Mouse (Mus musculus) heart, postnatal 14 days (tissue): ENCODE measurements around the gene Eya4. TPM values are rescaled to one million over a fixed set of nuclear protein-coding genes. Genes with fewer than 3 reads are reported as not detected.

ENCODE experiments used
- DNase-seq, 2 experiments: peaks; one replicate each; pipeline ENCODE4 v3.0.0; 2021 to 2022
- intact Hi-C: fragments of 180-260 bp; cut with DNase I; formaldehyde crosslinking; loops from one replicate; pipeline ENCODE4 v1.15.1; 2025
- total RNA-seq, 2 experiments: library from RNA; stranded (reverse); gene quantifications; 2 replicates each; pipeline ENCODE4 v1.2.3; 2021

Gene Eya4
- total RNA-seq, 2 experiments from 2014 or later: 0.27 to 0.38 TPM

DNA sequence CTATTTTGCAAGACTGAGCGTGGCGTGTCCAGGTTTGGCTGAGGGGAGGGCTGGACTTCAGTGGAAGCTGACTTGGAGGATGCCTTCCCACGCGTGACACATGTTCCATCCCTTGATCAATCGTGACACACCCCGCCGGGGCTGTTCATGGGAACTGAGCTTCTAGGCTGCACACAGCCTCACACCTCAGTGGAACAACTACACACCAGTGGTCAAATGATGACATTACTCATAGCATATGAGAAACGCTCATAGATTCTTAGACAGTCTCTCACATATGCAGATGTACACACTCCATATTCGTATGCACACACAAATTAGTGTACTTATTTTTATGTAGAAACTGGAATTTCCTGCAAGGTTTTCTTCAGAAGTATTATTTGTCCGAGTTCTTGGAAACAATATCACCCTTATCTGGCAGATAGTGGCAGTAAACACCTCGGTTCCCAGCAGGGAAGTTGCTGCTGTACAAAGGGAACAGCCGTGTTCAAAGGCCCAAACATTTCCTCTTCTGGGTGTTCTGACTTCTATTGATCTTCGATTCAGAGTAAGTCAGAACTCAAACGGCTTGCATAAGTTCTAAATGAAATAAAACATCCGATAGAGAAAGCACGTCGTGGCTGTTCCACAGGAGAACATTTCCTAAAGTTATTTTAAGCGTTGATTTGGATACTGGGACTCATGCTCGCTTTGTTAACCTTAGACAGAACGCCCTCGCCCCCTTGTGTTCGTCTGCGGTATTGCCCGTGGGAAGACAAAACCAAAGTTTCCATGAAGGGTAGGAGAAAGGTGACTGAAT lies 269.6 kb downstream of the Eya4 start:
- intact Hi-C loops: loop anchor here (1.0 kb wide), 2 partner anchors 300 to 502 kb away; no protein-coding TSS in a partner anchor
- peak; percentile 83 to 92 for DNase-seq

DNA sequence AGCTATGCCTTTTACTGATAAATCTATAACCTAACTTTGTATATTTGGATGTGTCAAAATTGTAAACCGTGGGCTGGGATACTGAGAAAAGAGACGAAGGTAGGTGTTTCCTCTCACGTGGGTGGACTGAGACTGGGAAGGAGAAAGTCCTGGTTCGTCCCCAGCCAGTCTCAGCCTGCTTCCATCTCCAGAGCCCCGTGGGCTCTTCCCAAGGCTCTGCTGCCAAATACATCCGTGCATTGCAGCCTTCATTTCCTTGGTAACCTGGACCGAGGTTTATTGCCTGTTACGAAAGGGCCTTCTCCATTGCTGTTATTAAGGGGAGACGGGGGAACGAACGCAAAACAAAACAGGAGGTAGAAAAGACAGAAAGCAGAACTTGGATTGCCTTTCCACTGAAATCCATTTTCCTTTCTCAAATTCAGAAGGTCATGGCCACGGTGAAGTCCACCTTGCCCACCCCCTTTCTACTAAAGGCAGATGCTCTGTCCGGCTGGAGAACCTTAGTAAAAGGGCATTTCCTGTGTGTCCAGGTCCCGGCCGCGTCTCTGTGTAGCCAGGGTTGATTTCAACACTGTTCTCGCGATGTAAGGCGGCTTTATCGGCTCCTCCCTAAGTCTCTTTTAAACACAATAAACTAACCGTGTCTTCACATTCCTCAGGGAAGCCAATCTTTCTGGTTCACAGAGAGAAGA lies 273.7 kb downstream of the Eya4 start:
- DNase-seq: peak; percentile 37 to 39
- intact Hi-C loops: loop anchor here (10.0 kb wide), 1 partner anchor 192 kb away; no protein-coding TSS in a partner anchor

DNA sequence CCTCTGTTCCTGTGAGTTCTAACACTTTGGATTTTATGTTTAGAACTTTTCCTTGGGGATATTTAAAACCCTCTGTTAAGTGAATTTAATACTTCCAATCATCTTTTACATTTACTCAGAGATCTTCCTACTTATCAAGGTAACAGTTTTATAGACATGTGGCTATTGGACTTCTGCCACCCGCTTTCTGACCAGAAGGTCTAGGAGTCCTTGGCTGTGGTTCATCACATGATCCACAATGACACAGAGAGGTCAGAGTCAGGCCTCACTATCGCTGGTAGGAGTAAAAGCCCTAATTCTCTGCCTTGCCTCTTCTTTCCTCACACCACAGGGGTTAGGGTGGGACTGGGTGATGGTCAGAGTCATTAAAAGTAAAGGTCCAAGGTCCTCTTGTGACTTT lies 277.2 kb downstream of the Eya4 start:
- no peak for DNase-seq
- intact Hi-C loops: loop anchor here (10.0 kb wide), 1 partner anchor 189 kb away; no protein-coding TSS in a partner anchor

DNA sequence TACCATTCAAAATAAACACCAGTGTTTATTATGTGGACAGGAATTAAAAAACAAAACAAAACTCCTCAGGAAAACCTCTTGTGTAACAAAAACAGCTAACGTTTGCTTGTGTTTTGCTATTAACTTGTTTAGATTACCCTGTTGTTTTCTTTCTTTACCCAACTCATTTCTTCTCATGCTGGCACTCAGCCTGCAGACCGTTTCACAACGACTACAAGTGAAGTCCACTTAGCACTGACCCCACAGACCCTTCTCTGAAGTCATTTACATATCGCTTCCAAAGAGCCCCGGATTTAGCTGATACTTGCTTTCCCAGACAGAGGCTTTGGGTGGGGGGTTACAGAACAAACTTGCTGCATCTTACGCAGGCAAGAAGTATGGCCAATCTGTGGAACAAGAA lies 286.9 kb downstream of the Eya4 start:
- intact Hi-C loops: no loop called here
- DNase-seq: no peak

DNA sequence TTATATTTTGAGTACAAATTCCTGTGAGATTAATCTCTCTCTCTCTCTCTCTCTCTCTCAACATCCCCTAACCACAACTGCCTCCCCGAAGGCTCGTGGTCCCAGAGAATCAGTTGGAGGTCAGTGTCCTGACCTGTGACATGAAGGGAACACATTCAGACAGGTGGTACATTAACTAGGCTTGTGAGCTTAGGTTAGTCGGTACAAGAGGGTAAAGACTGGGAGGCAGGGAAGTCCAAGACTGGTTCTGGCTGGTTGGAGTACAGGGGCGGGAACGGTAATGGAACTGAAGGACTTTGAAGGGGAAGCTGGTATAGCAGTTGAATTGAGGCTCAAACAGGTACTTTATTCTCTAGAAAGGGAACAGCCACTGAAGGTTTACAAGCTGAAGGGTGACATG lies 287.9 kb downstream of the Eya4 start:
- intact Hi-C loops: no loop called here

DNA sequence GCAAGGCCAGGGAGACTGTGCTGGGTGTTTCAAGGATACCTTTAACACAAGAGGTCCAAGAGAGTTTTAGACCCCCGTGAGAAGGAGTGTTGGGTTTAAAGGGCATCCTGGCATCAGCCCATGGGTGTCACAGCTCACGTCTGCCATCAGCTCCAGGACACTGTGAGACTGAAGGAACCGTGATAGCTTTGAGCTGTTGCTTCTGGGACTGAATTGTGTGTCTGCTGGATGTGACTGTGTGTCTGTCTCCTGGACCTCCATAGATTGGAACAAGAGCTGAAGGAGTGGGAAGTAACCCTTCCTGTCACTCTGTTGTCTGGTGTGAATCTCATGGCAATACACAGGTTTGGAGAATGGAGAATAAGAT lies 289.9 kb downstream of the Eya4 start:
- intact Hi-C loops: no loop called here
- DNase-seq: no peak

More for the DNA sequence above, 287.9 kb downstream of the Eya4 start:
- no peak for DNase-seq

DNA sequence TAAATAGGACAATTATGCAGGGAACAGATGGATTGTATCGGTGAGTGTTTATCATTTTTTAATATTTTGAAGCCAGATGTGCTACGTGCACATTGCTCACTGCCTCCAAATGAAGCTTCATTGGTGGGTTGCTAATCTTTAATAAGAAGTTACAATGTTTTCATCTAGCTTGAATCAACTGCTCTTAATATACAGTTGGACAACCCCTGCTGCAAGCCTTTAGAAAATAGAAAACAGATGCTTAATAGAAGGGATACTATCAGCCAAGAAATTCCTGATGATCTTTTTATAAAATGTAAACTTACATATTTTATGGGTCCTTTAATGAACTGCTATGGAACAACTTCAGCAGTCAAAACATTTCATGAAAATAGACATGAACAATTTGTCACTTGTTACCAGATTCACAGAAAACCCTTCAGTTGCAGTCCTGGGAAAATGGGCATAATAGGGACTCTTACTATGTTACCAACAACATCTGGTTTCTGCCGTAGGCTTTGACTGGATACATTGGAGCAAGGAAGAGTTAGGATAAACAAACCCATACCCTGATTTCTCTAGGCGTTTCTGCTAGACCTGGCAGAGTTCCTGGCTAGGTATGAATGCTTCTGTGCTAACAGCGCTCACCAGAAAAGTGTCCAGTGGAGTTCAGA lies 290.4 kb downstream of the Eya4 start:
- intact Hi-C loops: no loop called here
- no peak for DNase-seq

DNA sequence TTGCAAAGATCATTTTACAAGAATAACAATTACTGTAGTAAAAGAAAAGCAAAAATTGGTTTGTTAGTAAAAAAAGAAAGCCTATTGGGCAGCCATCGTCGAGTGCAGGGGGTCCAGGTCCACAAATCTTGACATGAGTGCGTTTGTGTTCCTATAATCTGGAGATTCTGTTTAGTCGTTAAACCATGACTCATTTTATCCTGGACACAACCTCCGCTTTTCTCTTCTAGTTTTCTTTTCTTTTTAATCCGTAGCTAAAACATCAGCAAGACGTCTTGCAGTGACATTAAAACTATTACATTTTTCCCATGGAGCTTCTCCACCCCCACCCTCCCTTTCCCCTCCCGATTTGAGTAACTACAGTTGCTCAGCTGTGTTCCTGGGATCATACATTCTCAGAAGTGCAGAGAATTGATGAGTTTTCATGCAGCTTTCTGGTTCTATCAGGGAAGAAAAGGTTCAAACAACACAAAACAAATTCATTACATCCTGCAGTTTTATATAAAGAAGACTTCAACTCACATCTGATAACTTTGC lies 297.1 kb downstream of the Eya4 start:
- no peak for DNase-seq

More for the DNA sequence above, 297.1 kb downstream of the Eya4 start:
- intact Hi-C loops: no loop called here
